Mouse (Mus musculus): Measurements from ENCODE around the gene Acadvl. TPM values are rescaled to one million over a fixed set of nuclear protein-coding genes. Genes with fewer than 3 reads are reported as not detected.

The Acadvl gene
- polyA plus RNA-seq, 1 experiment from 2014 or later, result 83.7 TPM

DNA sequence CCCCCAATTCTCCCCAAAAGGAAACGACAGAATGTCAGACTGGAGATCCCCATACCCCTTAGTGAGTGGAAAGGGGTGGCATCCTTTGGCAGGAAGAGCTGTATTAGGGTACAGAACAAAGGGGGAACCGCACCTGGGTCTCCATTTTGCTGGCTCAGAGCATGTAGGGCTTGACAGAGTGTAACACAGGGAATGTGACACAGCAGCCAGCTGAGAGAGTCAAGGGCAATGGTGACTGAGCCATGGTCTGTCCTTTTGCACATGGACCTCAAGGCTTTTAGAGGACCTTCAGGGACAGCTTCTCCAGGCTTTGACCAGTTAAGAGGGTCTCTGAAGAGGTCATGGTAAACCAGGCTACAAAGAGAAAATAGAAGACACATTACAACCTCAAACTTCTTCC lies 40.3 kb downstream of the Acadvl start:
- Histone ChIP-seq H3K4me1 (replicated peaks) (peaks cover 12% of the 10 kb centered on the region), H3K27me3 (no peaks in the 10 kb centered on the region), H3K9ac (no peak overlapping the region), H3K36me3 (peaks cover 71% of the 10 kb centered on the region), H3K4me2 (no peak overlapping the region), H3K4me3 (replicated peaks) (no peak overlapping the region), H3K9me3 (replicated peaks) (no peaks in the 10 kb centered on the region), H3K27ac (no peak overlapping the region)
- DNase-seq (no peak), ATAC-seq (ENCODE audit: low read depth) (no peak)
- 78% methylated on average over 2 of the region's 2 CpGs for WGBS (ENCODE audit: insufficient replicate concordance)

DNA sequence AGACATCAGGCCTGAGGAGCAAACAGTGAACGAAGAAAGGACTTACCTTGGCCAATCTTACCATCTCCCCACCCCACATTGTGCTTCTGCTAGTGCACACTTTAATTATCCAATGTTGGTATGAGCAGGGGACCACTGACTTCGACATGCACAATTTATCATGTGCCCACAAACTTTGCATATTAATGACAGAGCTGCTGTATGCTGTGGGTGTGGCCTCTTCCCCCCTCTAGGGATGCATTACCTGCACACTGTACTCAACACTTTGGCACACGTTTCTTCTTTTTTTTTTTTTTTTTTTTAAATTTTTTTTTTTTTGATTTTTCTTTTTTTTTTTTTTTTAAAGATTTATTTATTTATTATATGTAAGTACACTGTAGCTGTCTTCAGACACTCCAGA lies 44.4 kb downstream of the Acadvl start:
- Histone ChIP-seq H3K36me3 (peaks cover 66% of the 10 kb centered on the region), H3K27ac (no peak overlapping the region), H3K9ac (no peak overlapping the region), H3K27me3 (peaks cover 29% of the 10 kb centered on the region), H3K9me3 (replicated peaks) (no peaks in the 10 kb centered on the region), H3K4me3 (replicated peaks) (no peak overlapping the region), H3K4me1 (replicated peaks) (peaks cover 21% of the 10 kb centered on the region), H3K4me2 (no peak overlapping the region)
- no peak for DNase-seq
- 57% methylated on average over 3 of the region's 3 CpGs for WGBS (ENCODE audit: insufficient replicate concordance)
- ATAC-seq (ENCODE audit: low read depth), result no peak

GRCm38 (mm10) chr11:69970222-69970621 lies 45.0 kb downstream of the Acadvl start:
- Histone ChIP-seq H3K27me3 (peaks cover 34% of the 10 kb centered on the region), H3K9ac (no peak overlapping the region), H3K4me1 (replicated peaks) (peaks cover 26% of the 10 kb centered on the region), H3K4me3 (replicated peaks) (no peak overlapping the region), H3K36me3 (peaks cover 64% of the 10 kb centered on the region), H3K4me2 (no peak overlapping the region), H3K9me3 (replicated peaks) (no peaks in the 10 kb centered on the region), H3K27ac (no peak overlapping the region)
- no peak for DNase-seq
- WGBS (ENCODE audit: insufficient replicate concordance), result 74% methylated on average over 6 of the region's 6 CpGs
- no peak for ATAC-seq (ENCODE audit: low read depth)

- H3K27ac ChIP-seq, result no peak overlapping the region
- H3K27me3 ChIP-seq, result peaks cover 48% of the 10 kb centered on the region
- H3K36me3 ChIP-seq, result peaks cover 50% of the 10 kb centered on the region
- ATAC-seq (ENCODE audit: low read depth) (no peak), DNase-seq (no peak)
- no peaks in the 10 kb centered on the region for H3K9me3 ChIP-seq (replicated peaks)
- no peak overlapping the region for H3K4me3 ChIP-seq (replicated peaks)
- no peak overlapping the region for H3K4me2 ChIP-seq
- H3K9ac ChIP-seq, result no peak overlapping the region
- H3K4me1 ChIP-seq (replicated peaks), result peaks cover 29% of the 10 kb centered on the region
- WGBS (ENCODE audit: insufficient replicate concordance), result 67% methylated on average over 4 of the region's 4 CpGs
Measured at GRCm38 (mm10) chr11:69968793-69969192, 46.4 kb downstream of the Acadvl start.

DNA sequence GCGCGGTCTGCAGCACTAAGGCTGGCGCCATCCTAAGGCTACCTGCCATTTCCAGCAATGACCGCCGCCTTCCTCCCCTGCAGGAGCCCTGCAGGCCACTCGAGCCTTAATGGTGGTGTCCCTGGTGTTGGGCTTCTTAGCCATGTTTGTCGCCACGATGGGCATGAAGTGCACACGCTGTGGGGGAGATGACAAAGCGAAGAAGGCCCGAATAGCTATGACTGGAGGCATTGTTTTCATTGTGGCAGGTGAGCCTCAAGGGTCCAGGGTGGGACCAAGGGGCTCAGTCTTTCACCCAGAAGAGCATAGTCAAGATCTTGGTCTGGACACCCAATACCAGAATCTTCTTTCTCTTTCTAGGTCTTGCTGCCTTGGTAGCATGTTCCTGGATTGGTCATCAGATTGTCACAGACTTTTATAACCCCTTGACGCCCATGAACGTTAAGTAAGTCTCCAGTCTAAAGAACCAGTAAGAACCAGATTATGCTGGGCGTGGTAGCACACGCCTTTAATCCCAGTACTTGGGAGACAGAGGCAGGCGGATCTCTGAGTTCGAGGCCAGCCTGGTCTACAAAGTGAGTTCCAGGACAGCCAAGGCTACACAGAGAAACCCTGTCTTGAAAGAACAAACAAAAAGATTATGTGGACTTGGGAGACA lies 48.2 kb downstream of the Acadvl start:
- H3K4me2 ChIP-seq, result peak overlapping the region; percentile 68
- ATAC-seq (ENCODE audit: low read depth), result 0 out of 2 replicates have a peak, but pooled peaks have one; percentile 4
- H3K9ac ChIP-seq, result 0 out of 2 replicates have a peak overlapping the region, but pooled peaks have one; percentile 15
- WGBS (ENCODE audit: insufficient replicate concordance), result 28% methylated on average over 17 of the region's 17 CpGs
- peaks cover 32% of the 10 kb centered on the region for H3K36me3 ChIP-seq
- H3K27ac ChIP-seq, result no peak overlapping the region
- peaks cover 29% of the 10 kb centered on the region for H3K4me1 ChIP-seq (replicated peaks)
- peaks cover 67% of the 10 kb centered on the region for H3K27me3 ChIP-seq
- peak overlapping the region; percentile 47 for H3K4me3 ChIP-seq (replicated peaks)
- no peak for DNase-seq
- H3K9me3 ChIP-seq (replicated peaks), result no peaks in the 10 kb centered on the region

GRCm38 (mm10) chr11:69966006-69966859 lies 49.0 kb downstream of the Acadvl start:
- ATAC-seq (ENCODE audit: low read depth) (peak; percentile 63), DNase-seq (no peak)
- Histone ChIP-seq H3K36me3 (peaks cover 27% of the 10 kb centered on the region), H3K4me1 (replicated peaks) (peaks cover 29% of the 10 kb centered on the region), H3K4me2 (peak overlapping the region; percentile 68), H3K4me3 (replicated peaks) (peak overlapping the region; percentile 47), H3K9ac (0 out of 2 replicates have a peak overlapping the region, but pooled peaks have one; percentile 15), H3K27ac (no peak overlapping the region), H3K9me3 (replicated peaks) (no peaks in the 10 kb centered on the region), H3K27me3 (peaks cover 74% of the 10 kb centered on the region)
- 2% methylated on average over 59 of the region's 59 CpGs for WGBS (ENCODE audit: insufficient replicate concordance)

- no peak overlapping the region for H3K27ac ChIP-seq
- peak overlapping the region; percentile 47 for H3K4me3 ChIP-seq (replicated peaks)
- H3K36me3 ChIP-seq, result peaks cover 23% of the 10 kb centered on the region
- DNase-seq (no peak), ATAC-seq (ENCODE audit: low read depth) (no peak)
- H3K9ac ChIP-seq, result no peak overlapping the region
- no peaks in the 10 kb centered on the region for H3K9me3 ChIP-seq (replicated peaks)
- peaks cover 81% of the 10 kb centered on the region for H3K27me3 ChIP-seq
- peak overlapping the region; percentile 68 for H3K4me2 ChIP-seq
- H3K4me1 ChIP-seq (replicated peaks), result peaks cover 29% of the 10 kb centered on the region
- WGBS (ENCODE audit: insufficient replicate concordance), result 3% methylated on average over 49 of the region's 49 CpGs
Measured at GRCm38 (mm10) chr11:69965271-69966005, 49.8 kb downstream of the Acadvl start.

- H3K4me2 ChIP-seq, result peak within 1 kb of the TSS; percentile 42
- H3K4me1 ChIP-seq (replicated peaks), result peaks cover 29% of the 10 kb centered on the region
- no peak for DNase-seq
- no peak for ATAC-seq (ENCODE audit: low read depth)
- peaks cover 87% of the 10 kb centered on the region for H3K27me3 ChIP-seq
- no peak within 1 kb of the TSS for H3K27ac ChIP-seq
- H3K4me3 ChIP-seq (replicated peaks), result peak within 1 kb of the TSS; percentile 47
- WGBS (ENCODE audit: insufficient replicate concordance), result 13% methylated on average over 24 of the region's 24 CpGs
- peaks cover 17% of the 10 kb centered on the region for H3K36me3 ChIP-seq
- no peaks in the 10 kb centered on the region for H3K9me3 ChIP-seq (replicated peaks)
- no peak within 1 kb of the TSS for H3K9ac ChIP-seq
Measured at GRCm38 (mm10) chr11:69964650-69965270, 50.5 kb downstream of the Acadvl start, which contains the start of gene Cldn7. TSS of gene Cldn7 (plus strand) at chr11:69964779.

- Histone ChIP-seq H3K36me3 (no peaks in the 10 kb centered on the region), H3K27ac (no peak overlapping the region), H3K4me2 (no peak overlapping the region), H3K4me1 (replicated peaks) (peaks cover 19% of the 10 kb centered on the region), H3K27me3 (peaks cover 92% of the 10 kb centered on the region), H3K9me3 (replicated peaks) (no peaks in the 10 kb centered on the region), H3K9ac (no peak overlapping the region), H3K4me3 (replicated peaks) (no peak overlapping the region)
- 15% methylated on average over 5 of the region's 5 CpGs for WGBS (ENCODE audit: insufficient replicate concordance)
- ATAC-seq (ENCODE audit: low read depth) (no peak), DNase-seq (no peak)
Measured at GRCm38 (mm10) chr11:69961841-69962240, 53.4 kb downstream of the Acadvl start.

DNA sequence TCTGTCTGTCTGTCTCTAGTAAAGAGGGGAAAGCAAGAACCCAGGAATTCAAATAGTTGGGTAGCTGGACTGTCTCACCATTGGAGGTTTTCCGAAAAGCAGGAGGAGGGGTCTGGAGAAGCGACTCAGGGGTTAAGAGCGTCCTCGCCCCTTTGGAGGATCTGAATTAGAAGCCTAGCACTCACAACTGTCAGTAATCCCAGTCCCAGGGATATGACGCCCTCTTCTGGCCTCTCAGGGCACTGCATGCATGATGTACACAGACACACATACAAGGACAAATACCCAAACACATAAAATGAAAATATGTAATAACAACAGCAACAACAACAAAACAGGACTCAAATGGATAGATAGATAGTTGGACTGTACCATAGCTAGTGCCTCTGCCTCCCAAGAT lies 54.6 kb downstream of the Acadvl start:
- no peak overlapping the region for H3K4me2 ChIP-seq
- peaks cover 7% of the 10 kb centered on the region for H3K4me1 ChIP-seq (replicated peaks)
- DNase-seq, result no peak
- H3K27me3 ChIP-seq, result peaks cover 90% of the 10 kb centered on the region
- no peak overlapping the region for H3K4me3 ChIP-seq (replicated peaks)
- no peaks in the 10 kb centered on the region for H3K36me3 ChIP-seq
- no peak overlapping the region for H3K9ac ChIP-seq
- WGBS (ENCODE audit: insufficient replicate concordance), result 24% methylated on average over 5 of the region's 5 CpGs
- no peak overlapping the region for H3K27ac ChIP-seq
- no peak for ATAC-seq (ENCODE audit: low read depth)
- H3K9me3 ChIP-seq (replicated peaks), result no peaks in the 10 kb centered on the region
